Mouse (Mus musculus): ENCODE measurements around the gene Prr15l.
A peak's percentile ranks its signal among the peaks of the same experiment; 100 is the strongest.

Prr15l gene

GRCm38 (mm10) chr11:96928088-96928487 is at the start of gene Prr15l:
Gene Prr15l (plus strand): TSS chr11:96928104.
- DNase-seq, result no peak

DNA sequence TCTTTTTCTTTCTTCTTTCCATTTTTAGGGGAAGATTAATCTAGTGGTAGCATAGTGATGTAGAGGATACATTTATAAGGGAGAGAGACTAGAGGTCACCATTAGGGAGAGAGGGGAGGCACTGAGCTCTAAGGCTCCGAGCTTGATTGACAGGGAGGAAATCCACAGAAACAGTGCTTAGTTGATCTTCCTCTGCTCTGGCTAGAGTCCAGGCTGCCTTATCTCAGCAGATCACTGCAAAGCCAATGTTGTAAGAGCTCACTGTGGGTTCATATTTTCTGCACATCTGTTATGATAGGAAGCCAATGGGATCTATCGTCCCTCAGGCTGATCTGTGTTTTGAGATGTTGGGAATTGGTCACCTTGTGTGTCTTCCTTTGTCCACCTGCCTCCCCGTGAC is 49.2 kb upstream of the Prr15l start:
- no peak for DNase-seq

- DNase-seq, result no peak
Observed at GRCm38 (mm10) chr11:96879359-96879758, 48.5 kb upstream of the Prr15l start.

GRCm38 (mm10) chr11:96880296-96880695 is 47.6 kb upstream of the Prr15l start:
- DNase-seq, result no peak

GRCm38 (mm10) chr11:96885901-96886340 is 42.0 kb upstream of the Prr15l start:
- no peak for DNase-seq

- no peak for DNase-seq
Observed at GRCm38 (mm10) chr11:96886942-96887546, 40.9 kb upstream of the Prr15l start.

- no peak for DNase-seq
Observed at GRCm38 (mm10) chr11:96891784-96892527, 35.9 kb upstream of the Prr15l start.

- no peak for DNase-seq
Observed at GRCm38 (mm10) chr11:96893203-96893842, 34.6 kb upstream of the Prr15l start.

DNA sequence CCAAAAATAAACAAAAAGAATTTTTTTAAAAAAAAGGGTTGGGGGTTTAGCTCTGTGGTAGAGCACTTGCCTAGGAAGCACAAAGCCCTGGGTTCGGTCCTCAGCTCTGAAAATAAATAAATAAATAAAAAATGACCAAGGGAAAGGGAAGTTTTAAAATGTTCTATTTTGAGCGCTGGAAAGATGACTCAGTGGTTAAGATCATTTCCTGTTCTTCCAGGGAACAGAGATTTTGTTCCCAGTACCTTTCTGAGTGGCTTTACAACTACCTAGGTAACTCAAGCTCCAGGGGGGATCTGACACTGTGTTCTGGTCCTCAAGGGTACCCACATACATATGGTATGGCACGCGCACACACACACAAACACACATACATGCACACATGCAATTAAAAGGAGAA is 32.0 kb upstream of the Prr15l start:
- no peak for DNase-seq

DNA sequence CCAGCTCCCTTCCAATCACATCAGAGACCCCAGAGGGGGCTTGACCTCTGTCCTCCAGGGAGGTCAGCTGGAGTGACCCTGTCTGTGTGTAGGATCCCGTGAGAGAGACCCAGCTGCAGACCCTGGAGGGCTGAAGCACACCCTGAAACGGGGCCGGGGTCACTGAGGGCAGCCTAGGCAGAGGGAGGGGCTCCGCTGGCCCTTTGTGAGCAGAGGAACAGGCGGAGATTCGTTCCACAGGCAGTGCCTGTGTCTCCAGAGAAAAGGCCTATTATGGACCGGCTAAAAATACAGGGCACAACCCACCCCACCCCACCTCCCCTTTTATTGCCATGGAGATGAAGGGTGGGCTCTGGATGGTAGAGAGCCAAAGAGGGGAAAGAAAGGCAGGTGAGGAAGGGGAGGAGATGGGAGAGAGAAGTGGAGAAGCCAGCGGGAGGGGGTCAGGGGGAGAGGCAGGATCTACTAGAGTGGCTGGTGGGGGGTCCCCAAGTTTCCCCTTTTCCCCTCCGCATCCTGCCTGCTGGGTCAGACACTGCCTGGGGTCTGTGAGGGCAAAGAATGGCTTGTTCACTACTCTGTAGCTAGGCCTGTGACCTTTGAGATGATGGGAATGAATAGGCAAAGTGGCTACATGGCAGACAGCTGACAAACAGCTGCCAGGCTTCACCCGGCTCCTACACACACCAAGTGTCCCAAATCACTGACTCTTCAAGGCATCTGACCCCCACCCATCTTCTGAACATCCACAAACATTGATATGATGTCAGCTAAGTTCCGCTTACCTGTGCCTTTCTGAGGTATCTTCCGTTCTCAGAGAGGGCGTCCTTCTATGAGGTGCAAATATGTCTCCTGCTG is 28.2 kb upstream of the Prr15l start:
- no peak for DNase-seq

DNA sequence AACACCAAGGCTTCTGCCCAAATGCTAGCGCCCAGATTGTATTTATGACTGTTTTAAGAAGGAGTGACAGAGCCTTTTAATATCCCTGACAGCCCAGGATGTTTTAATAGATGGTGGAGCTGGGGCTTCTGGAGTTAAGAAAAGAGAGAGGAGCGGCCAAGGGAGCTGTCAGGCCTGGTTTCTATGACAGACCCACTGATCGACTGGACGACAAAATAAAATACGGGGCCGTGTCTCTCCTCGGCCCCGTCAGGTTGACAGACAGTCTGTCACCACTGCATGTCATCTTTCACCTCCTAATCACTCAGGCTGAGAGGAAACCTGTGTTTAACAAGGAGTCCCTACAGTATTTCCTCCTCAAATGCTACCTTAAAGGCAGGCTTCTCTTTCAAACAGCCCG is 26.6 kb upstream of the Prr15l start:
- DNase-seq, result no peak

- DNase-seq, result peak; percentile 39
Observed at GRCm38 (mm10) chr11:96902639-96903635, 25.0 kb upstream of the Prr15l start.

- DNase-seq, result no peak
Observed at GRCm38 (mm10) chr11:96906431-96907161, 21.3 kb upstream of the Prr15l start.

DNA sequence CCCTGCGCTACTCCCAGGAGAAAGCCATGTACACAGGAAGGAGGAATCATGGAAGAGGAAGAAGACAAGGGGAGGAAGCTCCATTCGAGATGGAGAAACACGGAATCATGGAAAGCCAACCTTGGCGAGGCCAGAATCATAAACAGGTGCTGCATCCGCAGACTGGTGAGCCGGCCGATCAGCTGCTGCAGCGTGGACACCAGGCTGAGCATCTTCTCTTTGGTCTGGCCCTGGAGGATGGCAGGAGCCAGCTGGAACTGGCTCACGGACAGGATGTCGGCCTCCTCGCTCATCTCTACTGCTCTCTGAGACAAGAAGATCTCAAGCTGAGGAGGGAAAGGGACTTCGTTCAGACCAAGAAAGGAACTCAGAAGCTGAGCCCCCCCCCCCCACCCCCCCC is 19.3 kb upstream of the Prr15l start:
- DNase-seq, result no peak

- peak; percentile 67 for DNase-seq
Observed at GRCm38 (mm10) chr11:96910003-96910402, 17.9 kb upstream of the Prr15l start.

GRCm38 (mm10) chr11:96912682-96913081 is 15.2 kb upstream of the Prr15l start:
- no peak for DNase-seq

- peak; percentile 100 for DNase-seq
Observed at GRCm38 (mm10) chr11:96916044-96916884, 11.6 kb upstream of the Prr15l start, which contains the start of gene Cdk5rap3. Gene Cdk5rap3 (minus strand): TSS chr11:96916496.

DNA sequence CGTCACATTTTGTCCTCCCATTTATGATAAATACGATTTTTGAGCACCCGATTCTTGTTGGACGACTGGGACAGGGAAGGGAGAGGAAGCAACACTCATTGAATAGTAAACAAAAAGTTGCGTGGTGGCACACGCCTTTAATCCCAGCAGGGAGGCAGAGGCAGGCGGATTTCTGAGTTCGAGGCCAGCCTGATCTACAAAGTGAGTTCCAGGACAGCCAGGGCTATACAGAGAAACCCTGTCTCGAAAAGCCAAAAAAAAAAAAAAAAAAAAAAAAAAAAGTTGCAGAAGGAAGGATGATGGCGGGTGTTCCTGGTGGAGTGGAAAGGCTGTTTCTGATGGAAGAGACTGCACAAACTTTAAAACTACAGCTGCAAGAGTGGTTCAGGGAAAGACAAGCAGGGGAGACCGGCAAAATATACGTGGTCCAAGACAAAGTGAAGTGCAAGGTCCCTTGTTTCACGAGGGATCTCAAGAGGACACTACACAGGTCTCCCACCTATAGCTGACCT is 11.0 kb upstream of the Prr15l start:
- DNase-seq, result no peak

DNA sequence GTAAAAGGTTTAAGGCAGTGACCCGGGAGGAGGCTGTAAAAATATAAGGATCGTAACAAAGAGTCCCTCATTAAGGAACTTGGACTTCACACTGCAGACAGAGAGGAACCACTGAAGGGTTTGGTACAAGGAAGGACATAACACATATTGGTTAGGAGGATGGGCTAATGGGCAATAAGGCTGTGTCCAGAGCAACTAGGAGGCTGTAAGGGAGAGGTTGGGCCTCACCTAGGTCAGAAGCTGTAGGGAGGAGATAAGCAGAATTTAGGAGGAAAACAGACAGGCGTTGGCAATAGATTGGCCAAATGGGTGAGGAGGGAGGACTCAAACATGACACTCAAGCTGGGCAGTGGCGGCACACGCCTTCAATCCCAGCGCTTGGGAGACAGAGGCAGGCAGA is 10.5 kb upstream of the Prr15l start:
- no peak for DNase-seq

- no peak for DNase-seq
Observed at GRCm38 (mm10) chr11:96919003-96919402, 8.9 kb upstream of the Prr15l start.
